Mouse (Mus musculus) brain, embryonic 14.5 days (tissue): ENCODE measurements at regions not wholly inside any gene's neighbourhood (a gene's known extent, or its start where the extent isn't known, plus 50 kb on each side); places are given as distances from the start of the nearest gene placed in this dataset.

ENCODE experiments used
- DNase-seq: peaks from one replicate; pipeline ENCODE4 v3.0.0-alpha.2; 2011; ENCODE audit warnings: low read depth
- CTCF ChIP-seq: fragments of 200-500 bp; IDR thresholded peaks from 2 replicates; pipeline ENCODE4 v1.5.1; 2012; ENCODE audit warnings: inconsistent platforms, mild to moderate bottlenecking, moderate library complexity, borderline replicate concordance; ENCODE audit not compliant: insufficient read depth, insufficient read length; ENCODE audit errors: extremely low read depth
- POLR2A ChIP-seq: fragments of 200-500 bp; IDR thresholded peaks from 2 replicates; pipeline ENCODE4 v1.6.1; 2012; ENCODE audit warnings: mild to moderate bottlenecking, inconsistent platforms, borderline replicate concordance; ENCODE audit not compliant: poor library complexity, insufficient read depth, insufficient read length, severe bottlenecking; ENCODE audit errors: extremely low read depth

DNA sequence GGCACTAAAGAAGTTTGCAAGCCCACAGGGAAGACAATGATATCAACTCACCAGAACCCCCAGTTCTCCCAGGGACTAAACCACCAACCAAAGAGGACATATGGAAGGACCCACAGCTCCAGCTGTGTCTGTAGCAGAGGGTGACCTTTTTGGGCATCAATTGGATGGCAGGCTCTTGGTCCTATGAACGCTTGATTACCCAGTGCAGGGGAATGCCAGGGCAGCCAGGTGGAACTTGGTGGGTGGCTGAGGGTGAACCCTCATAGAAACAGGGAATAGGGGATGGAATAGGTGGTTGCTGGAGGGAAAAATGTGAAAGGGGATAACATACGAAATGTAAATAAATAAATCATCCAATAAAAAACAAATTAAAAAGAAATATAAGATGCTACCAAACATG, 430.0 kb upstream of the Bche start:
- DNase-seq: no peak
- no peak for TF ChIP-seq CTCF

DNA sequence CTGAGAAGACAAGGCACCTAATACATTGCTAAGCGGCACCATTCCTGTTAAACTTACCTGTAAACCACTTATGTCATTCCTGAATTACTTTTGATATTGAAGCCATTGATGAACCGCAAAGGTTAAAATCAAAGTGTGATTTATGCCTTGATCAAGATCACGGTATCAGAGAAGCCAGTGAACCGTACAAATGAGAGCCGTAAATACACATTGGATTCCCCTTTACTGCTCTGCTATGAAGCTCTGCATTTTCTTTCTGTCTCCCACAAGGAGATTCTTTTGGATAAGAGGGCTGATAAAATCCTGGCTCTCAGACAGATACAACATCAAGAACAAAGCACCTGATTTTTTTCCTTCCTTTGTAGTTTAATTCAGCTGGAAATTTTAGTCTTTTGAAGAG, 388.0 kb upstream of the Bche start:
- peak; percentile 6 for DNase-seq
- TF ChIP-seq CTCF: no peak
- no peak for TF ChIP-seq POLR2A
